Mouse (Mus musculus) intestine, embryonic 16.5 days (tissue): Measurements from ENCODE around the gene Hist1h2ai. TPM values are rescaled to one million over a fixed set of nuclear protein-coding genes. Genes with fewer than 3 reads are reported as not detected.
"Not testable (repeated sequence)": the region's sequence is repeated elsewhere in the genome, so short reads cannot be mapped to it uniquely, and the experiment has no call there.

Experiments used
- ATAC-seq: fragments of 200-750 bp; cut with Nextera tagmentation; 2 replicates; pipeline ENCODE4 v1.8.0; 2017; ENCODE audit warnings: moderate TSS enrichment, moderate library complexity
- H3K27ac ChIP-seq: fragments of 300-500 bp; sonication (generic); 2 replicates; pipeline ENCODE4 v1.5.1; 2014; ENCODE audit warnings: mild to moderate bottlenecking, low read length
- H3K27me3 ChIP-seq: fragments of 300-500 bp; sonication (generic); replicated peaks from 2 replicates; pipeline ENCODE4 v1.6.1; 2014; ENCODE audit warnings: low read length, control low read depth, mixed read lengths; ENCODE audit not compliant: control insufficient read depth, insufficient read depth
- H3K36me3 ChIP-seq: fragments of 300-500 bp; sonication (generic); 2 replicates; pipeline ENCODE4 v1.6.1; 2014; ENCODE audit warnings: low read length, control low read depth; ENCODE audit not compliant: control insufficient read depth, insufficient read depth
- H3K4me1 ChIP-seq: fragments of 300-500 bp; sonication (generic); 2 replicates; pipeline ENCODE4 v1.6.1; 2014; ENCODE audit warnings: low read length, control low read depth, mixed read lengths; ENCODE audit not compliant: control insufficient read depth, insufficient read depth
- H3K4me2 ChIP-seq: fragments of 300-500 bp; sonication (generic); 2 replicates; pipeline ENCODE4 v1.6.1; 2014; ENCODE audit warnings: low read depth, low read length, control low read depth
- H3K4me3 ChIP-seq: fragments of 300-500 bp; sonication (generic); 2 replicates; pipeline ENCODE4 v1.5.1; 2014; ENCODE audit warnings: mild to moderate bottlenecking, low read length
- H3K9ac ChIP-seq: fragments of 300-500 bp; sonication (generic); 2 replicates; pipeline ENCODE4 v1.6.1; 2014; ENCODE audit warnings: low read depth, low read length
- H3K9me3 ChIP-seq: fragments of 300-500 bp; sonication (generic); 2 replicates; pipeline ENCODE4 v1.6.1; 2016; ENCODE audit warnings: low read length, control low read depth; ENCODE audit not compliant: control insufficient read depth
- WGBS: fragments of 180-500 bp; shearing (Covaris S2); extraction: QIAGEN DNeasy Blood & Tissue Kit; methylation state at CpG from one replicate; pipeline ENCODE4 v1.1.7; 2014; 5-methylcytosine and 5-hydroxymethylcytosine counted together
- polyA plus RNA-seq: library from polyadenylated mRNA; unstranded; fragments of >200 nt; fragmentation: Nextera tagmentation; extraction: Ambion mirVana; gene quantifications from 2 replicates; pipeline ENCODE4 v1.2.1, GENCODE M21; 2015

Gene Hist1h2ai
- 10.9 and 17.9 TPM in 2 replicates for polyA plus RNA-seq

- Histone ChIP-seq H3K4me3 (peak within 1 kb of the TSS; percentile 52), H3K27ac (peak within 1 kb of the TSS; percentile 96), H3K9ac (peak within 1 kb of the TSS; percentile 68), H3K4me2 (peak within 1 kb of the TSS; percentile 88), H3K4me1 (peaks cover 21% of the 10 kb centered on the region)
- not testable (repeated sequence) for H3K27me3 ChIP-seq, H3K9me3 ChIP-seq, H3K36me3 ChIP-seq
- under 1% methylated on average over 27 of the region's 50 CpGs for WGBS
- peak; percentile 89 for ATAC-seq
These were observed at the start of gene Hist1h2ai, which contains the start of gene Hist1h2bl for GRCm38 (mm10) chr13:21715864-21716539. TSS of gene Hist1h2ai (plus strand) at chr13:21716422. TSS of gene Hist1h2bl (minus strand) at chr13:21716143.

- H3K4me1 ChIP-seq = no peaks in the 10 kb centered on the region
- H3K27me3 ChIP-seq = no peaks in the 10 kb centered on the region
- WGBS = 80% methylated on average over 2 of the region's 2 CpGs
These were observed 38.9 kb upstream of the Hist1h2ai start, which contains the start of gene Olfr1360 for GRCm38 (mm10) chr13:21677305-21677704. TSS of gene Olfr1360 (minus strand) at chr13:21677405.

GRCm38 (mm10) chr13:21697811-21698210 is 18.4 kb upstream of the Hist1h2ai start, which contains the start of gene Olfr1359:
TSS of gene Olfr1359 (plus strand) at chr13:21698111.
- Histone ChIP-seq H3K4me1 (no peaks in the 10 kb centered on the region), H3K9ac (no peak within 1 kb of the TSS), H3K27me3 (no peaks in the 10 kb centered on the region), H3K4me2 (no peak within 1 kb of the TSS), H3K4me3 (no peak within 1 kb of the TSS), H3K9me3 (no peaks in the 10 kb centered on the region), H3K36me3 (no peaks in the 10 kb centered on the region), H3K27ac (no peak within 1 kb of the TSS)
- ATAC-seq = no peak

More at GRCm38 (mm10) chr13:21677305-21677704, 38.9 kb upstream of the Hist1h2ai start, which contains the start of gene Olfr1360:
- no peak within 1 kb of the TSS for H3K4me2 ChIP-seq
- ATAC-seq = no peak
- no peak within 1 kb of the TSS for H3K9ac ChIP-seq
- H3K4me3 ChIP-seq = no peak within 1 kb of the TSS
- H3K36me3 ChIP-seq = no peaks in the 10 kb centered on the region
- H3K27ac ChIP-seq = no peak within 1 kb of the TSS
- H3K9me3 ChIP-seq = no peaks in the 10 kb centered on the region

- Histone ChIP-seq H3K9me3 (no peaks in the 10 kb centered on the region), H3K4me2 (no peak overlapping the region), H3K36me3 (no peaks in the 10 kb centered on the region), H3K27me3 (no peaks in the 10 kb centered on the region), H3K4me1 (no peaks in the 10 kb centered on the region), H3K9ac (no peak overlapping the region), H3K27ac (no peak overlapping the region), H3K4me3 (no peak overlapping the region)
- no peak for ATAC-seq
- WGBS = 74% methylated on average over 4 of the region's 4 CpGs
These were observed 9.6 kb upstream of the Hist1h2ai start for GRCm38 (mm10) chr13:21706669-21707068.

- peak overlapping the region; percentile 72 for H3K9ac ChIP-seq
- WGBS = under 1% methylated on average over 32 of the region's 32 CpGs
- peak overlapping the region; percentile 62 for H3K4me3 ChIP-seq
- no peaks in the 10 kb centered on the region for H3K27me3 ChIP-seq
- H3K27ac ChIP-seq = peak overlapping the region; percentile 77
- no peaks in the 10 kb centered on the region for H3K9me3 ChIP-seq
- H3K36me3 ChIP-seq = no peaks in the 10 kb centered on the region
- peak; percentile 87 for ATAC-seq
- H3K4me2 ChIP-seq = peak overlapping the region; percentile 30; the same call in 1 of the 2 replicates
- H3K4me1 ChIP-seq = peaks cover 4% of the 10 kb centered on the region
These were observed 6.1 kb upstream of the Hist1h2ai start for GRCm38 (mm10) chr13:21710031-21710711.

GRCm38 (mm10) chr13:21710821-21711525 is 5.2 kb upstream of the Hist1h2ai start:
- no peaks in the 10 kb centered on the region for H3K9me3 ChIP-seq
- no peaks in the 10 kb centered on the region for H3K36me3 ChIP-seq
- peak overlapping the region; percentile 59 for H3K4me3 ChIP-seq
- no peaks in the 10 kb centered on the region for H3K27me3 ChIP-seq
- WGBS = 2% methylated on average over 22 of the region's 22 CpGs
- H3K4me1 ChIP-seq = peaks cover 8% of the 10 kb centered on the region
- peak overlapping the region; percentile 76 for H3K4me2 ChIP-seq
- peak; percentile 82 for ATAC-seq
- peak overlapping the region; percentile 15; the same call in 1 of the 2 replicates for H3K27ac ChIP-seq
- H3K9ac ChIP-seq = peak overlapping the region; percentile 63

GRCm38 (mm10) chr13:21711698-21712097 is 4.5 kb upstream of the Hist1h2ai start:
- peak overlapping the region; percentile 76 for H3K4me2 ChIP-seq
- no peak overlapping the region for H3K9ac ChIP-seq
- 28% methylated on average over 4 of the region's 4 CpGs for WGBS
- H3K4me1 ChIP-seq = peaks cover 8% of the 10 kb centered on the region
- H3K4me3 ChIP-seq = peak overlapping the region; percentile 59
- no peak for ATAC-seq
- no peak overlapping the region for H3K27ac ChIP-seq
- H3K27me3 ChIP-seq = no peaks in the 10 kb centered on the region
- H3K36me3 ChIP-seq = no peaks in the 10 kb centered on the region
- no peaks in the 10 kb centered on the region for H3K9me3 ChIP-seq

GRCm38 (mm10) chr13:21714725-21715124 is 1.5 kb upstream of the Hist1h2ai start:
- Histone ChIP-seq H3K36me3 (no peaks in the 10 kb centered on the region), H3K4me1 (peaks cover 15% of the 10 kb centered on the region), H3K27me3 (no peaks in the 10 kb centered on the region), H3K9ac (peak overlapping the region; percentile 68), H3K27ac (peak overlapping the region; percentile 91), H3K9me3 (no peaks in the 10 kb centered on the region), H3K4me3 (peak overlapping the region; percentile 48), H3K4me2 (peak overlapping the region; percentile 88)
- ATAC-seq = no peak
- WGBS = 0% methylated on average over 7 of the region's 7 CpGs
